Mouse (Mus musculus) frontal cortex, adult 2 months (tissue): ENCODE data around the gene Sp110. TPM values are rescaled to one million over a fixed set of nuclear protein-coding genes. Genes with fewer than 3 reads are reported as not detected.
A peak's percentile ranks its signal among the peaks of the same experiment; 100 is the strongest.
"Not testable (repeated sequence)": the region's sequence is repeated elsewhere in the genome, so short reads cannot be mapped to it uniquely, and the experiment has no call there.

Experiments used
- DNase-seq, 2 experiments: peaks; one replicate each; pipeline ENCODE4 v3.0.0; 2022; ENCODE audit warnings: low spot score in 1 of 2; ENCODE audit errors: extremely low spot score in 1 of 2
- polyA plus RNA-seq: library from polyadenylated mRNA; depleted of rRNA; stranded (reverse); fragments of >200 nt; gene quantifications from 2 replicates; pipeline ENCODE4 v1.2.3, GENCODE M21; 2012; rRNA removed

The Sp110 gene
- polyA plus RNA-seq, 1 experiment = 2.7 TPM

- peak in 1 of 2 experiments; percentile 6 for DNase-seq
These were observed 43.4 kb downstream of the Sp110 start for GRCm38 (mm10) chr1:85555261-85555660.

GRCm38 (mm10) chr1:85546442-85546841 is 52.2 kb downstream of the Sp110 start:
- DNase-seq = not testable (repeated sequence)

GRCm38 (mm10) chr1:85543818-85544217 is 54.8 kb downstream of the Sp110 start:
- DNase-seq = not testable (repeated sequence)

GRCm38 (mm10) chr1:85528451-85529110 is 70.0 kb downstream of the Sp110 start:
- not testable (repeated sequence) for DNase-seq

Other genes starting within 250 kb of the Sp110 start
- gene G530012D18Rik, start 23.1 kb downstream of the Sp110 start, polyA plus RNA-seq = not detected in 2 replicates
- gene Sp140, start 1.6 kb upstream of the Sp110 start, polyA plus RNA-seq = 1.1 and 1.8 TPM in 2 replicates
- gene Sp100, start 51.2 kb upstream of the Sp110 start, polyA plus RNA-seq = 7.0 and 7.1 TPM in 2 replicates
- 1.2 and 1.3 TPM in 2 replicates for gene A630001G21Rik, start 179.8 kb upstream of the Sp110 start, polyA plus RNA-seq
- 108 and 115 TPM in 2 replicates for gene Cab39, start 194.6 kb upstream of the Sp110 start, polyA plus RNA-seq